Mouse (Mus musculus): ENCODE data around the gene Akt2. TPM values are rescaled to one million over a fixed set of nuclear protein-coding genes. Genes with fewer than 3 reads are reported as not detected.

The Akt2 gene
- polyA plus RNA-seq, 1 experiment = 139 TPM

- DNase-seq = no peak
Observed at GRCm38 (mm10) chr7:27605499-27606285, 14.3 kb downstream of the Akt2 start.

DNA sequence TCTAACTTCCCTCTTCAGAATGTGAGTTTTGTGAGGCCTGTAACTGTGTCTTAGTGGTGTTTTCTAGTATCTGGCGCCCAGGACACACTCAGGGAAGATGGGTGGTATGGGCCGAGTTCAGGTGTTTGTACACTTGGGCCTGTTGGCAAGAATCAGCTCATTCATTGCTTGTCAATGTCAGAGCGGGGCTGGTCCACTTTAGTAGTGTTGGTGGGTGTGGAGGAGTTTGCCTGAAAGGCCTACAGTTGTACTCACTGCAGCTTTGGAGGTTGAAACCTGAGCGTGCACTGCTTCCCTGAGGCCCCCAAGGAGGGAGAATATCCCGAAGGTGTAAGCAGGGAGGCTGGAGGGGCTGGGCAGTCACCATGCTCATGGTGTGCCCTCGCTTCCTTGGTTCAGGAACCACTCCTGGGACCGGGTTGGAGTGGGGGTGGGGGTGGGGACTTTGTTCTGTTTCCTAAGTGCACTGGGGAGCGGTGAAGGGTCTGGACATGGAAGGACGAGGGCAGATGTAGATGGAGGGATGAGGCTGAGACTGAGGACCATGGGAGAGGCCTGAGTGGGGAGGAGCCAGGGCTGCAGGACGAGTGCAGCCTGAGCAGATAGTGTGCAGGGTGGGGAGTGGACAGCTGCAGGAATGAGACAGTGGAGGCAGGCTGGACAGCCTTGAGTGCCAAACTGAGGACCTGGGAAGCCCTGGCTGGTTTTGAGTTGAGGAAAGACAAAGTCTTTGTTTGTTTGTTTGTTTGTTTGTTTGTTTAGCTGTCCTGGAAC lies 15.3 kb downstream of the Akt2 start:
- Histone ChIP-seq H3K27ac (ENCODE audit: control insufficient read depth, insufficient read depth, low read length) (no peak overlapping the region), H3K4me3 (ENCODE audit: control insufficient read depth, insufficient read depth, low read length) (no peak overlapping the region), H3K36me3 (ENCODE audit: control insufficient read depth, insufficient read depth, low read length) (peaks cover 18% of the 10 kb centered on the region), H3K27me3 (ENCODE audit: control insufficient read depth, insufficient read depth, low read length) (no peaks in the 10 kb centered on the region), H3K4me1 (replicated peaks; ENCODE audit: control insufficient read depth, insufficient read depth, low read length) (peaks cover 41% of the 10 kb centered on the region)
- TF ChIP-seq CTCF (IDR thresholded peaks at IDR 0.05; ENCODE audit: borderline replicate concordance, control insufficient read depth, extremely low read depth, insufficient read depth, low read length, poor library complexity) (no peak), POLR2A (IDR thresholded peaks at IDR 0.05; ENCODE audit: control insufficient read depth, extremely low read depth, insufficient read depth, low read length, poor library complexity) (no peak)
- 85% methylated on average over 10 of the region's 10 CpGs for WGBS
- no peak for DNase-seq

More at GRCm38 (mm10) chr7:27605499-27606285, 14.3 kb downstream of the Akt2 start:
- no peak for TF ChIP-seq CTCF (IDR thresholded peaks at IDR 0.05; ENCODE audit: borderline replicate concordance, control insufficient read depth, extremely low read depth, insufficient read depth, low read length, poor library complexity)
- no peak for TF ChIP-seq POLR2A (IDR thresholded peaks at IDR 0.05; ENCODE audit: control insufficient read depth, extremely low read depth, insufficient read depth, low read length, poor library complexity)
- no peak overlapping the region for H3K4me3 ChIP-seq (ENCODE audit: control insufficient read depth, insufficient read depth, low read length)
- H3K4me1 ChIP-seq (replicated peaks; ENCODE audit: control insufficient read depth, insufficient read depth, low read length) = peaks cover 46% of the 10 kb centered on the region
- 78% methylated on average over 9 of the region's 9 CpGs for WGBS
- H3K27ac ChIP-seq (ENCODE audit: control insufficient read depth, insufficient read depth, low read length) = no peak overlapping the region
- H3K36me3 ChIP-seq (ENCODE audit: control insufficient read depth, insufficient read depth, low read length) = peaks cover 18% of the 10 kb centered on the region
- no peaks in the 10 kb centered on the region for H3K27me3 ChIP-seq (ENCODE audit: control insufficient read depth, insufficient read depth, low read length)

DNA sequence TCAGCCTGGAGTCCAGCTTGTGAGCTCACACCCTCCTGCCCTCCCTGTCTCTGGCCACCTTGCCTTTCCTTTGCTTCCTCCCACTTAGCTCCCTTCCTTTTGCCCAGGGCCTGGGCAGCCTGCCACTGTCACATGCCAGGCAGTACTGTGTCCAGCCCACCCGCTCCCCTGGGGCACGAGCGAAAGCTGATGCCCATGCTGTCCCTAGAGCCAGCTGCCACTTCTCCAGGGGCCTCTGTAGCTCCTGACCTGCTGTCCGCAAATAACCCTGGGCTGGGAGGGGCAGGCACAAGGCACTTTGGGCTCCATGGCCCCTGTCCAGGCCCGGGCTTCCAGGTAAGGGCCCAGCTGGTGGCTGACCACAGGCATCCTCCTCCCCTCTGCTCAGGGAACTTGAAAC lies 16.2 kb downstream of the Akt2 start:
- TF ChIP-seq POLR2A (IDR thresholded peaks at IDR 0.05; ENCODE audit: control insufficient read depth, extremely low read depth, insufficient read depth, low read length, poor library complexity) (no peak), CTCF (IDR thresholded peaks at IDR 0.05; ENCODE audit: borderline replicate concordance, control insufficient read depth, extremely low read depth, insufficient read depth, low read length, poor library complexity) (no peak)
- no peak overlapping the region for H3K4me3 ChIP-seq (ENCODE audit: control insufficient read depth, insufficient read depth, low read length)
- DNase-seq = no peak
- H3K27me3 ChIP-seq (ENCODE audit: control insufficient read depth, insufficient read depth, low read length) = no peaks in the 10 kb centered on the region
- no peak overlapping the region for H3K27ac ChIP-seq (ENCODE audit: control insufficient read depth, insufficient read depth, low read length)
- peaks cover 38% of the 10 kb centered on the region for H3K4me1 ChIP-seq (replicated peaks; ENCODE audit: control insufficient read depth, insufficient read depth, low read length)
- peaks cover 18% of the 10 kb centered on the region for H3K36me3 ChIP-seq (ENCODE audit: control insufficient read depth, insufficient read depth, low read length)
- WGBS = 72% methylated on average over 5 of the region's 5 CpGs

- Histone ChIP-seq H3K27ac (ENCODE audit: control insufficient read depth, insufficient read depth, low read length) (no peak overlapping the region), H3K4me3 (ENCODE audit: control insufficient read depth, insufficient read depth, low read length) (no peak overlapping the region), H3K27me3 (ENCODE audit: control insufficient read depth, insufficient read depth, low read length) (no peaks in the 10 kb centered on the region), H3K4me1 (replicated peaks; ENCODE audit: control insufficient read depth, insufficient read depth, low read length) (peaks cover 35% of the 10 kb centered on the region), H3K36me3 (ENCODE audit: control insufficient read depth, insufficient read depth, low read length) (peaks cover 18% of the 10 kb centered on the region)
- DNase-seq = no peak
- 53% methylated on average over 3 of the region's 3 CpGs for WGBS
- TF ChIP-seq POLR2A (IDR thresholded peaks at IDR 0.05; ENCODE audit: control insufficient read depth, extremely low read depth, insufficient read depth, low read length, poor library complexity) (no peak), CTCF (IDR thresholded peaks at IDR 0.05; ENCODE audit: borderline replicate concordance, control insufficient read depth, extremely low read depth, insufficient read depth, low read length, poor library complexity) (no peak)
Observed at GRCm38 (mm10) chr7:27608130-27608529, 16.8 kb downstream of the Akt2 start.

DNA sequence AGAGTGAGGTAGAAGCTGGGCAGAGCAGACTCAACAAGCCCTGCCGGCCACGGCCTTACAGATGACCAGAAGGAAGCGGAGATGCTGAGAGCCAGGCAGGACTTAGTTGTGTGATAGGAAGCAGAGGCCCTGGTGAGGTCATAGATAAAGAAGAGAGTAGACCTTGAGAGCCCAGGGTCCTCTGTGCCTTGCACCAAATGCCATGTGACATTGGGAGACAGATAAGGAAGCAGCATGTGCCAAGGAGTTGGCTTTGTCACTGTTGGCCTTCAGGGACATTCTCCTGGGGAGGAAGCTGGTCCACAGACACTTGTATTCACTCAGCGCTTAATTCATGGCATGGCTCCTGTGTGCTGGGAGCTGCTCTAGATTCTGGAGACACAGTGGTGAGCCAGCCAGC lies 17.9 kb downstream of the Akt2 start:
- TF ChIP-seq CTCF (IDR thresholded peaks at IDR 0.05; ENCODE audit: borderline replicate concordance, control insufficient read depth, extremely low read depth, insufficient read depth, low read length, poor library complexity) (no peak), POLR2A (IDR thresholded peaks at IDR 0.05; ENCODE audit: control insufficient read depth, extremely low read depth, insufficient read depth, low read length, poor library complexity) (no peak)
- Histone ChIP-seq H3K27me3 (ENCODE audit: control insufficient read depth, insufficient read depth, low read length) (no peaks in the 10 kb centered on the region), H3K4me1 (replicated peaks; ENCODE audit: control insufficient read depth, insufficient read depth, low read length) (peaks cover 34% of the 10 kb centered on the region), H3K36me3 (ENCODE audit: control insufficient read depth, insufficient read depth, low read length) (peaks cover 18% of the 10 kb centered on the region), H3K27ac (ENCODE audit: control insufficient read depth, insufficient read depth, low read length) (no peak overlapping the region), H3K4me3 (ENCODE audit: control insufficient read depth, insufficient read depth, low read length) (no peak overlapping the region)
- no peak for DNase-seq
- WGBS = 77% methylated on average over 4 of the region's 4 CpGs

DNA sequence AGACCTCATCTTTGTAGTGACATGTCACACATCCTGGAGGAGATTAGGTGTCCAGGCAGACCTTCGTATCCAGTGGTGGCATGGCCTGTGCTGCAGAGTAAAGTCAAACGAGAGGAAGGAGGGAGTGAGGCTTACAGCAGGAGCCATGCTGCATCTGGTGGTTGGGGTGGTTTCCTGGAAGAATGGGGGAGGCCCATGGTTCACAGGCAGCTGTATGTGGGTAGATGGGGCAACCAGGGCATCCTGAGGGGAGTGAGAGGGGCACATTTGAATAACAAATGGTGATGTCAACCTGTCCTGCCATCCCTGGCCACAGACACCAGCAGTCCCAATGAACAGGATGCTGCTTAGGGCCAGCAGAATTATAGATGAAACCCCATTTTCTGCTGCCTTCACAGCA lies 18.3 kb downstream of the Akt2 start:
- Histone ChIP-seq H3K27me3 (ENCODE audit: control insufficient read depth, insufficient read depth, low read length) (no peaks in the 10 kb centered on the region), H3K4me3 (ENCODE audit: control insufficient read depth, insufficient read depth, low read length) (no peak overlapping the region), H3K4me1 (replicated peaks; ENCODE audit: control insufficient read depth, insufficient read depth, low read length) (peaks cover 34% of the 10 kb centered on the region), H3K27ac (ENCODE audit: control insufficient read depth, insufficient read depth, low read length) (no peak overlapping the region), H3K36me3 (ENCODE audit: control insufficient read depth, insufficient read depth, low read length) (peaks cover 18% of the 10 kb centered on the region)
- TF ChIP-seq CTCF (IDR thresholded peaks at IDR 0.05; ENCODE audit: borderline replicate concordance, control insufficient read depth, extremely low read depth, insufficient read depth, low read length, poor library complexity) = no peak
- no peak for TF ChIP-seq POLR2A (IDR thresholded peaks at IDR 0.05; ENCODE audit: control insufficient read depth, extremely low read depth, insufficient read depth, low read length, poor library complexity)
- 17% methylated on average over 2 of the region's 2 CpGs for WGBS
- DNase-seq = no peak

Measured in thymus, adult 2 months (tissue).